Mouse (Mus musculus) layer of hippocampus, adult 8-10 months (tissue): Measurements from ENCODE around the gene Itga6. TPM values are rescaled to one million over a fixed set of nuclear protein-coding genes. Genes with fewer than 3 reads are reported as not detected.

Experiments used
- DNase-seq, 2 experiments: peaks; one replicate each; pipeline ENCODE4 v3.0.0; 2022; ENCODE audit warnings: low spot score in 2 of 2
- total RNA-seq, 4 experiments: library from RNA; stranded (reverse); gene quantifications; 2 replicates each; pipeline ENCODE4 v1.2.4; 2022

Gene Itga6
- total RNA-seq, 4 experiments from 2014 or later = 24.9 to 37.5 (median 30.5) TPM

GRCm38 (mm10) chr2:71760091-71760490 is 14.7 kb downstream of the Itga6 start:
- DNase-seq = no peak

DNA sequence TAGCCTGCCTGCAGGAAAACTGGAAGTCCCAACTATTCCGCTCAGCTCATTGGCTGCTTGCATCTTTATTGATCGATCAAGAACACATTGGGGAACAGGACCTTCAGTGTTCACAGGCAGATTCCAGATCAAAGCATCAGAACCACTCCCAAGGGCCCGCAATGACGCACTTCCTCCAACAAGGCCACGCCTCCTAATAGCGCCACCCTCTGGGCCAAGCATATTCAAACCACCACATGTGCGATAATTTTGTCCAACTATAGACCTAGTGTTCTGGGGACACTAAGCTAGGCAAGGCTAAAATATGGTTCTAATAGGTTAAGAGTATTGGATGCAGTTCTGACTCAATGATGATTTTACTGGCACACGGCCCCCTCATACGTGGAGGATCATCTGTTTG is 15.7 kb downstream of the Itga6 start:
- DNase-seq = no peak

- no peak for DNase-seq
Observed at GRCm38 (mm10) chr2:71764525-71764924, 19.1 kb downstream of the Itga6 start.

GRCm38 (mm10) chr2:71764961-71765735 is 19.7 kb downstream of the Itga6 start:
- DNase-seq = no peak

- no peak for DNase-seq
Observed at GRCm38 (mm10) chr2:71766007-71766406, 20.6 kb downstream of the Itga6 start.

DNA sequence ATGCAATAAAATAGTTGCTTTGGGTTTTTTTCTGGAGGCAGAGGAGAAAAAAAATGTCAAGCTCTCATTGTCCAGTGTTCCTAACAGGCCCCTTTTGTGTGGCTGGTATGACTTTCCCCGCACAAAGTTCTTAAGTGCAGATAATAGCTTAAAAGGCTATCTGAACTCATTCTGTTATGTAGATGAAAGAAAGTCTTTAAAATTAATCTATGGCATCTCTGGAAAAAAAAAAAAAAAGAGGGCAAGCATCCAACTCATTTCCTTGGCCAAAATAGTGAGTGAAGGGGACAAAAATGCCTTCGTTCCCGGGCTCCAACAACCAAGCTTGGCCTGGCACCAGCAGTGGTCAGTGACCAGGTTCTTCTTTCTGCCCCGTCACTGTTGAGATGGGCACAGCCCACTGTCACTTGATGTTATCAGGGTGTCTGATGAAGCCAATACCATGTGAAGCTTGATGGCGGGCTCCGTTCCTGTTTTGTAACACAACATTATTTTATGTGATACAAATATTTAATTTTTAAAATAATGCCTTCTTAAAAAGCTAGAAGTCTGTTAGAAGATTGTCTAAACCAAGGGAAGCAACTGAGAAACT is 21.7 kb downstream of the Itga6 start:
- no peak for DNase-seq

DNA sequence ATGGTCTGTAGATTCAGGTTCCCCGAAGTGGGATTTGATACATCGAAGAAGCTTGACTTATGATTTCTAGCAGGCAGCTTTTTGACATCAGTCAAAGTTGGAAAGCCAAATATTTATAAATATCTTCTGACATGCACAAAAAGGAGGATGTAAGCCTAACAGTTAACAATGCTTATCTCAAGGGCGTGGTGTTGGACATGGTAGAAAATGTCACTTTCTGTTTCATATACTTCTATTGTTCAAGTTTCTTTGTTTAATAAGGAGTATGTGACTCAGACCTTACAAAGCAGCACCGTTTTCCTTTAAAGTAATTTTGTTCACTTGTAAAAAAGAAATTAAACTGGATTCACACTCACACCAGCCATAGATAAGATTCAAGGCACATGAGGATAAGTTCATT is 26.3 kb downstream of the Itga6 start:
- no peak for DNase-seq

DNA sequence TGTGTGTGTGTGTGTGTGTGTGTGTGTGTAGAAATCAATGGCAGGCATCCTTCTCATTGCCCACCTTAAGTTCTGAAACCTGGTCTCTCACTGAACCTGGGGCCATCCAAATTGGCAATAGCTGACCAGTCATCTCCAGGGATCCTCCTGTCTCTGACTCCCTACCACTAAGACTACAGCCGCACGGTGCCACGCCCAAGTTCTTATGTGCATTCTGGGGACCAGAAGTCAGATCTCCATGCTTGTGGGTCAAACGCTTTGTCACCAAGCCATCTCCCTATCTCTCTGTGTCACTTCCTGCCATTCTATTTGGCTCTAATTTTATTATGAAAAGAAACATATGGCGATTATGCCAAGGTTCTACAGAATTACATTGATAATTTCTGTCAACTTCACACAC is 28.3 kb downstream of the Itga6 start:
- DNase-seq = no peak

DNA sequence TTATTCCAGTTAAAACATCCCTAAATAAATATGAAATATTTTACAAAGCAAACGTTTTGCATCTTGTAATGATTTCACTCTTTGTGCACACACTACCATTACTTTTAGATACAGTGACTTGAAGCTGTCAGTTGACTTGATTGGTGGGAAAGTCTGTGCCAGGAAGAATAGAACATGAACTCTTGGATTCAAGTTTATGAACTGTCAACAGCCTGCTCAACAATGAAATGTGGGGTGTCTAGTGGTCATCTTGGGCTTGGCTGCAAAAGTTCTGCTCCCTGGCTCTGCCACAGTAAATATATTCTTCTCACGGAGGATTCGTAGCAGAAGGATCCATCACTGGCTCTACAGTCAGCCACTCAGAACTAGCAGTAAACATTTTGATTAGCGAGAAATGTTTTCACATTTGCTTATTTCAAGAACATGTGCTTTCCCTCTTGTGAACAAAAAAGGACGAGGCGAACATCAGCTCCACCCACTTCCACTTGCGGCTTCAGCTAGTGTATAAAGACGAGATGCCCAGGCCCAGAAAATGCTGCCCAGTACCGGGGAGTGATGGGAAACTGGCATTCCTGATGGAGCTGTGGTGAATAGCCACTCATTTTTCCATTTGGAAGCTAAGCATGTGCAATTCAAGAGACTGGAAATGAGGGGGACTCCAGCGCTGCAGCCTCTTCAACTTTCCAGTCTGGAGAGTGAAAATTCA is 29.0 kb downstream of the Itga6 start:
- peak in 1 of 2 experiments; percentile 9 for DNase-seq

- DNase-seq = peak; percentile 42 to 56
Observed at GRCm38 (mm10) chr2:71775201-71775611, 29.8 kb downstream of the Itga6 start.

- DNase-seq = no peak
Observed at GRCm38 (mm10) chr2:71779266-71779888, 34.0 kb downstream of the Itga6 start.

GRCm38 (mm10) chr2:71780016-71780415 is 34.6 kb downstream of the Itga6 start:
- DNase-seq = no peak

- no peak for DNase-seq
Observed at GRCm38 (mm10) chr2:71785260-71785659, 39.8 kb downstream of the Itga6 start.

GRCm38 (mm10) chr2:71786060-71786459 is 40.6 kb downstream of the Itga6 start:
- no peak for DNase-seq

- peak in 1 of 2 experiments; percentile 6 for DNase-seq
Observed at GRCm38 (mm10) chr2:71786591-71787155, 41.3 kb downstream of the Itga6 start.

DNA sequence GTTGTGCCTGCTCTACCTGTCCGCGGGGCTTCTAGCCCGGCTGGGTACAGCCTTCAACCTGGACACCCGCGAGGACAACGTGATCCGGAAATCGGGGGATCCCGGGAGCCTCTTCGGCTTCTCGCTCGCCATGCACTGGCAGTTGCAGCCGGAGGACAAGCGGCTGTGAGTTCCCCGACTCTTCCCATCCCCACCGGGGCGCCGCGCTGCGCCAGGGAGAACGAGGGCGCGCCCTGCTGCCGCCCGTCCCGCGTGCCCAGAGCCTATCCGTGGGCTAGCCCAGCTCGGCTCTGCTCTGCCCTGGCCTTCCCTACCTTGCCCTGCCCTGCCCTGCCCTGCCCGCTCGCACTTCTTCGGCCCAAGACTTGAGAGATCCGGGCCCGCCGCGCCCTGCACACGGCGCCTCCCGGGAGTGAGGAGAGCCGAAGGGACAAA is 41.8 kb downstream of the Itga6 start:
- peak in 1 of 2 experiments; percentile 20 for DNase-seq

DNA sequence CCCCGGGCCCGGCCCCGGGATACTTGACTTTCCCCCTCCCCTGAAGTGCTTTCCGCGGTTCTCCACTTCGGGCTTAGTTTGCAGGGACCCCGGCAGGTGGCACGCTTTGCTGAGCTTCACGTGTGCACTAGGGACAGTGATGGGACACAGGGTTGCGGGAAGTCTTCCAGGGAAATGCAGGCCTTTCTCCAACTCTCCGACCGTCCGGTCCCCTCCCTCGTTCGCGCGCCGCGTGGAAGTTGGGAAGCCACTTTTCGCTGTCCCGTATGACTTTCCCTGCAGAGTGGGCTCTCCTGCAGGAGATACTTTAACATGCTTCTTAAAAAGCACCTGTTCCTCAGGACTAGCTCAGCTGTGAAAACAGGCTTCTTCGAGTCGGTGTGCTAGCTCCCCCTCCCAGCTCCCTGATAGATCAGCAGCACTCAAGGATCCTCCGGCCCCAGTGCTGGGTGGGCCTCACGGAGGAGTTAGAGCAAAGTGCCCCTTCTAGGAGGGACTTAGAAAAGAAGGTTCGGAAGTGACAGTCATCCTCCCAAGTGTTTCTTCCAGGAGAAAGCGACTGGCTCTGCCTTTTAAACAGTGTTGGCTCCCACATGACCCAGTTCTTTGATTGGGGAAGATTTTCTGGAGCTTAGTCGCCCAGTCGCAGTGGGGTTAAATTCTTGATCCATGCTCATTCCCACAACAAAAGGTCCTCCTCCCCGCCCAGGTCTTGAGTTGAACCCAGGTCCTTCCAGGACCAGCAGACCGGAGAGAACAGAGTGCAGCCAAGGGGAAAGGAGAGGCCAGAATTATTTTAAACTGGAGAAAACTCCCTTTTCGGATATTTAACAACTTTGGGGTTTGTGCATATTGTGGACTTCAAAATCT is 42.4 kb downstream of the Itga6 start:
- no peak for DNase-seq

DNA sequence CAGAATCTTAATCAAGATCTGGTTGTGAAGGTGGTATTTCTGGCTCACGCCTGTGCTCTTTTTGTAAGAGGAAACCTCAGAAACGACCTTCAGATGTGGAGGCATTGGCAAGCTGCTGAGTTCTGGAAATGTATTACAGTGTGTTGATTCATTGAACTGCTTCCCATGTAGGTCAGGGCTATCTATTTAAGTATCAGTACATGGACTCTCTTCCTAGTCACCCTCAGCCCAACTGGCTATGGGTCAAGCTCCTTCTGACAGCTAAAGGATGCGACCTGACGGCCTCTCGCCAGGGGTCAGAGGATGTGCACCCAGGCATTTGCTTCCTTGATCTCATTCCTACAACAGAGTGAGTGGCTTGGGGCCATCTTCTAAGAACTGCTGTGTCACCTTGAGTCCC is 45.3 kb downstream of the Itga6 start:
- no peak for DNase-seq

GRCm38 (mm10) chr2:71791203-71791602 is 45.8 kb downstream of the Itga6 start:
- DNase-seq = no peak

DNA sequence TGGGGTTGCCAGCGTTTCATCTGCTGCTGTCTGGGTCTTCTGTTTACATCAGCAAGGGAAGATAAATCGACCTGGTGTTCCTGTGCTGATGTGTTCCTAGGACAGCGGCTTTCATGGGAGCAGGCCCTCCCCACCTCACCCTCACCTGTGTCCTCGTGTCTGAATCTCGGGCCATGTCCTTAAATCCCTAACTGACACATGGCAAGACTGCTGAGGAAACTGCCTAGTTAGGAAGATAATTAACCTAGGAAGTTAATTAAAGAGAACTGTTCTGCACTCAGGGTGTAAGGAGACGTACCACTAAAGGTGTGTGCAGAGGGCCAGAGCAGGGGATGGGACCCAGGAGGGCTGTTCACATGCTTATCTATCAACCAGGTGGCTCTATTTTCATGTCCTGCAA is 48.7 kb downstream of the Itga6 start:
- DNase-seq = no peak

DNA sequence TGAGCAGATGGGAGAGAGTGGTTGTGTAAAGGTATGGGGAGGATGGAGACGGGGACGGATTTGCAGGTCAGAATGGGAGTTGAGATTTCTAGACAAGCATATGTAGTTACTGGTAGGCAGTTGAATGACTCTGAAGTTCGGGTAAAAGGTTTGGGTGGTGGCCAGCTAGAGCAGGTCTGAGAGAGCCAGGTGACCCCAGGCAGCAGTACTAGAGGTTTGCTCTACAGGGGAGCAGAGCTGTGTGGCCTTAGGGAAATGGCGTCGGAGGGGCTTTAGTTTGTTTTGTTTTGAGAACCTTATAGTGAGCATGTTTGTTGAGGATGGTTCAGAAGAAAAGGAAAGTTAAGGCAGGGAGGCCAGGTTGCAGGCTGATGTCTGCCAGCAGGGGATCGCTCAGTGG is 51.4 kb downstream of the Itga6 start:
- no peak for DNase-seq
